Mouse (Mus musculus) macrophage (primary cell): ENCODE data around the gene Lypd6. TPM values are rescaled to one million over a fixed set of nuclear protein-coding genes. Genes with fewer than 3 reads are reported as not detected.

Experiments used
- H3K27ac ChIP-seq: fragments of 350-480 bp; formaldehyde crosslinking; 2 replicates; pipeline ENCODE4 v1.9.0; 2021
- H3K36me3 ChIP-seq: fragments of 350-480 bp; formaldehyde crosslinking; 2 replicates; pipeline ENCODE4 v1.9.0; 2021; ENCODE audit errors: inconsistent target
- H3K4me3 ChIP-seq: fragments of 350-480 bp; formaldehyde crosslinking; 2 replicates; pipeline ENCODE4 v1.9.0; 2021; ENCODE audit errors: inconsistent target
- H3K79me2 ChIP-seq: fragments of 350-480 bp; formaldehyde crosslinking; 2 replicates; pipeline ENCODE4 v1.9.0; 2021; ENCODE audit errors: inconsistent target
- WGBS: methylation state at CpG from one replicate; pipeline ENCODE4 v1.1.7; 2026; ENCODE audit warnings: inconsistent platforms; ENCODE audit not compliant: missing documents; 5-methylcytosine and 5-hydroxymethylcytosine counted together
- polyA plus RNA-seq: library from polyadenylated mRNA; stranded (reverse); fragments of 250-400 nt; gene quantifications from 3 replicates; pipeline ENCODE4 v1.2.4, GENCODE M21; 2018; ENCODE audit warnings: inconsistent platforms
- total RNA-seq, 78 experiments: library from RNA; depleted of rRNA; stranded (reverse); fragments of 250-400 nt; gene quantifications; 1 replicate in 9 of 78; 2 replicates in 24 of 78; 3 replicates in 43 of 78; 4 replicates in 2 of 78; pipeline ENCODE4 v1.2.4; 2018; ENCODE audit warnings: inconsistent platforms in 56 of 78

The Lypd6 gene
- under 1 TPM in 1 of 26 experiments, not detected in 25; 0.51 TPM for total RNA-seq (2018; cell fraction: chromatin; rRNA removed)
- total RNA-seq (2018; cell fraction: cytosol; rRNA removed) = not detected
- total RNA-seq (2018; cell fraction: nucleus; rRNA removed) = not detected
- polyA plus RNA-seq = not detected in 3 replicates

- Histone ChIP-seq H3K36me3 (no peaks in the 10 kb centered on the region), H3K79me2 (no peaks in the 10 kb centered on the region), H3K4me3 (no peak within 1 kb of the TSS), H3K27ac (no peak within 1 kb of the TSS)
- WGBS = under 1% methylated on average over 76 of the region's 76 CpGs
Observed at GRCm38 (mm10) chr2:50066246-50066967, at the start of gene Lypd6. TSS of gene Lypd6 (plus strand) at chr2:50066429.

GRCm38 (mm10) chr2:50019477-50019876 lies 46.8 kb upstream of the Lypd6 start:
- no peak overlapping the region for H3K4me3 ChIP-seq
- no peaks in the 10 kb centered on the region for H3K36me3 ChIP-seq
- H3K27ac ChIP-seq = no peak overlapping the region
- H3K79me2 ChIP-seq = no peaks in the 10 kb centered on the region
- 40% methylated on average over 1 of the region's 1 CpGs for WGBS

GRCm38 (mm10) chr2:50025549-50025948 lies 40.7 kb upstream of the Lypd6 start:
- Histone ChIP-seq H3K27ac (no peak overlapping the region), H3K36me3 (no peaks in the 10 kb centered on the region), H3K79me2 (no peaks in the 10 kb centered on the region), H3K4me3 (no peak overlapping the region)
- WGBS = 94% methylated on average over 5 of the region's 5 CpGs

GRCm38 (mm10) chr2:50028930-50029329 lies 37.3 kb upstream of the Lypd6 start:
- no peak overlapping the region for H3K4me3 ChIP-seq
- H3K79me2 ChIP-seq = no peaks in the 10 kb centered on the region
- 30% methylated on average over 8 of the region's 8 CpGs for WGBS
- H3K36me3 ChIP-seq = no peaks in the 10 kb centered on the region
- no peak overlapping the region for H3K27ac ChIP-seq

- 92% methylated on average over 7 of the region's 7 CpGs for WGBS
- no peaks in the 10 kb centered on the region for H3K36me3 ChIP-seq
- no peak overlapping the region for H3K27ac ChIP-seq
- no peak overlapping the region for H3K4me3 ChIP-seq
- no peaks in the 10 kb centered on the region for H3K79me2 ChIP-seq
Observed at GRCm38 (mm10) chr2:50044170-50044870, 21.9 kb upstream of the Lypd6 start.

- 93% methylated on average over 5 of the region's 7 CpGs for WGBS
- no peaks in the 10 kb centered on the region for H3K36me3 ChIP-seq
- H3K27ac ChIP-seq = no peak overlapping the region
- no peak overlapping the region for H3K4me3 ChIP-seq
- no peaks in the 10 kb centered on the region for H3K79me2 ChIP-seq
Observed at GRCm38 (mm10) chr2:50044871-50045470, 21.3 kb upstream of the Lypd6 start.

GRCm38 (mm10) chr2:50045841-50046240 lies 20.4 kb upstream of the Lypd6 start:
- Histone ChIP-seq H3K36me3 (no peaks in the 10 kb centered on the region), H3K79me2 (no peaks in the 10 kb centered on the region), H3K4me3 (no peak overlapping the region), H3K27ac (no peak overlapping the region)
- WGBS = 89% methylated on average over 4 of the region's 4 CpGs

GRCm38 (mm10) chr2:50048442-50048841 lies 17.8 kb upstream of the Lypd6 start:
- no peak overlapping the region for H3K27ac ChIP-seq
- no peaks in the 10 kb centered on the region for H3K36me3 ChIP-seq
- no peak overlapping the region for H3K4me3 ChIP-seq

GRCm38 (mm10) chr2:50053893-50054292 lies 12.3 kb upstream of the Lypd6 start:
- no peaks in the 10 kb centered on the region for H3K79me2 ChIP-seq
- no peak overlapping the region for H3K27ac ChIP-seq
- H3K4me3 ChIP-seq = no peak overlapping the region
- WGBS = 7% methylated on average over 1 of the region's 1 CpGs
- H3K36me3 ChIP-seq = no peaks in the 10 kb centered on the region

More at GRCm38 (mm10) chr2:50048442-50048841, 17.8 kb upstream of the Lypd6 start:
- H3K79me2 ChIP-seq = no peaks in the 10 kb centered on the region

GRCm38 (mm10) chr2:50065902-50066245 lies 355 bp upstream of the Lypd6 start:
- H3K27ac ChIP-seq = no peak overlapping the region
- H3K4me3 ChIP-seq = no peak overlapping the region
- WGBS = 16% methylated on average over 14 of the region's 14 CpGs
- no peaks in the 10 kb centered on the region for H3K36me3 ChIP-seq
- H3K79me2 ChIP-seq = no peaks in the 10 kb centered on the region

- H3K4me3 ChIP-seq = no peak overlapping the region
- WGBS = 3% methylated on average over 9 of the region's 9 CpGs
Observed at GRCm38 (mm10) chr2:50066968-50067315, 713 bp downstream of the Lypd6 start.

GRCm38 (mm10) chr2:50069571-50070295 lies 3.5 kb downstream of the Lypd6 start:
- H3K4me3 ChIP-seq = no peak overlapping the region

More at GRCm38 (mm10) chr2:50066968-50067315, 713 bp downstream of the Lypd6 start:
- no peak overlapping the region for H3K27ac ChIP-seq
- no peaks in the 10 kb centered on the region for H3K79me2 ChIP-seq
- H3K36me3 ChIP-seq = no peaks in the 10 kb centered on the region

GRCm38 (mm10) chr2:50072158-50072557 lies 5.9 kb downstream of the Lypd6 start:
- 91% methylated on average over 4 of the region's 4 CpGs for whole genome bisulfite sequencing
- H3K36me3 ChIP-seq = no peaks in the 10 kb centered on the region
- H3K27ac ChIP-seq = no peak overlapping the region
- H3K4me3 ChIP-seq = no peak overlapping the region
- H3K79me2 ChIP-seq = no peaks in the 10 kb centered on the region

More at GRCm38 (mm10) chr2:50069571-50070295, 3.5 kb downstream of the Lypd6 start:
- Histone ChIP-seq H3K36me3 (no peaks in the 10 kb centered on the region), H3K27ac (no peak overlapping the region), H3K79me2 (no peaks in the 10 kb centered on the region)
- 78% methylated on average over 13 of the region's 13 CpGs for WGBS

- no peaks in the 10 kb centered on the region for H3K36me3 ChIP-seq
- no peaks in the 10 kb centered on the region for H3K79me2 ChIP-seq
- no peak overlapping the region for H3K4me3 ChIP-seq
- H3K27ac ChIP-seq = no peak overlapping the region
- WGBS = 86% methylated on average over 3 of the region's 3 CpGs
Observed at GRCm38 (mm10) chr2:50084746-50085145, 18.5 kb downstream of the Lypd6 start.
